Mouse (Mus musculus) cortical plate, adult 2 months (tissue): ENCODE results near the gene Cspg4. TPM values are rescaled to one million over a fixed set of nuclear protein-coding genes. Genes with fewer than 3 reads are reported as not detected.
"Not testable (repeated sequence)": the region's sequence is repeated elsewhere in the genome, so short reads cannot be mapped to it uniquely, and the experiment has no call there.

Experiments
- H3K27ac ChIP-seq: fragments of 200-500 bp; 2 replicates; pipeline ENCODE4 v1.5.1; 2012; ENCODE audit warnings: low read length, control low read depth, inconsistent platforms; ENCODE audit not compliant: insufficient read depth
- H3K4me1 ChIP-seq: fragments of 200-500 bp; 2 replicates; pipeline ENCODE4 v1.6.1; 2011; ENCODE audit warnings: low read length; ENCODE audit not compliant: control insufficient read depth, insufficient read depth
- H3K4me3 ChIP-seq: fragments of 200-500 bp; 2 replicates; pipeline ENCODE4 v1.5.1; 2011; ENCODE audit warnings: mild to moderate bottlenecking, low read length, control low read depth; ENCODE audit not compliant: insufficient read depth
- CTCF ChIP-seq: fragments of 200-500 bp; IDR thresholded peaks from 2 replicates; pipeline ENCODE4 v1.5.1; 2011; ENCODE audit warnings: mild to moderate bottlenecking, control low read depth, low read length; ENCODE audit not compliant: insufficient read depth; ENCODE audit errors: extremely low read depth
- POLR2A ChIP-seq: fragments of 200-500 bp; IDR thresholded peaks from 2 replicates; pipeline ENCODE4 v1.6.1; 2011; ENCODE audit warnings: mild to moderate bottlenecking, low read length, control low read depth; ENCODE audit not compliant: insufficient read depth; ENCODE audit errors: extremely low read depth
- polyA plus RNA-seq: library from polyadenylated mRNA; depleted of rRNA; stranded (reverse); fragments of >200 nt; gene quantifications from 2 replicates; pipeline ENCODE4 v1.2.3, GENCODE M21; 2012; rRNA removed

Cspg4 gene
- polyA plus RNA-seq, 1 experiment: 12.5 TPM

- peak within 1 kb of the TSS; percentile 51 for H3K27ac ChIP-seq
- peak within 1 kb of the TSS; percentile 35 for H3K4me3 ChIP-seq
- TF ChIP-seq CTCF: peak; percentile 48
- no peak for TF ChIP-seq POLR2A
- H3K4me1 ChIP-seq: no peaks in the 10 kb centered on the region
Measured at GRCm38 (mm10) chr9:56928041-56928811, 63.4 kb downstream of the Cspg4 start, which contains the start of gene Snx33. Gene Snx33 (minus strand): TSS chr9:56928371.

GRCm38 (mm10) chr9:56929496-56929895, 64.7 kb downstream of the Cspg4 start:
- TF ChIP-seq POLR2A: no peak
- TF ChIP-seq CTCF: no peak
- no peak overlapping the region for H3K27ac ChIP-seq
- H3K4me1 ChIP-seq: no peaks in the 10 kb centered on the region
- H3K4me3 ChIP-seq: no peak overlapping the region

DNA sequence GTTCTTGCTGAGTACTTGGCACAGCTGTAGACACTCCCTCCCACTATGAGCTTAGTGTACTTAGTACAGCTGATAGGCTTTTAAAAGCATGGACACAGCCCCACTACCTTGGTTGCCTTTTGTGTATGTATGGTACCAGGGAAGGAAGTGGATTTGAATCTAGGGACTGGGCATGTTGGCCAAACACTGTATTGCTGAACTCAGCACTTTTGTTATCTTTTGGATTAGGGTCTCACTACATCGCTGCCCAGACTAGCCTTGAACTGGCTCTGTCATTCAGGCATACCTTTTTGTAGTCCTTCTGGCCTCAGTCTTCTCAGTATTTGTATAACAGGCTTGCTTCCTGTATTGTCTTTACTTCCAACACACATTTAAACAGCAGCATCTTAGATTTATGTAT, 65.7 kb downstream of the Cspg4 start:
- no peaks in the 10 kb centered on the region for H3K4me1 ChIP-seq
- no peak for TF ChIP-seq POLR2A
- no peak for TF ChIP-seq CTCF
- no peak overlapping the region for H3K4me3 ChIP-seq

GRCm38 (mm10) chr9:56936861-56937222, 72.0 kb downstream of the Cspg4 start:
- no peak overlapping the region for H3K27ac ChIP-seq
- TF ChIP-seq CTCF (no peak), POLR2A (no peak)
- H3K4me3 ChIP-seq: peak overlapping the region; percentile 67
- peaks cover 3% of the 10 kb centered on the region for H3K4me1 ChIP-seq

More for the DNA sequence above, 65.7 kb downstream of the Cspg4 start:
- H3K27ac ChIP-seq: no peak overlapping the region

- H3K4me3 ChIP-seq: peak within 1 kb of the TSS; percentile 67
- H3K4me1 ChIP-seq: peaks cover 3% of the 10 kb centered on the region
- no peak for TF ChIP-seq CTCF
- TF ChIP-seq POLR2A: peak; percentile 47; the same call in 1 of the 2 replicates
- peak within 1 kb of the TSS; percentile 85 for H3K27ac ChIP-seq
Measured at GRCm38 (mm10) chr9:56937223-56938160, 72.7 kb downstream of the Cspg4 start, which contains the start of gene Imp3. Gene Imp3 (plus strand): TSS chr9:56937475.

GRCm38 (mm10) chr9:56938374-56938773, 73.5 kb downstream of the Cspg4 start:
- H3K27ac ChIP-seq: no peak overlapping the region
- TF ChIP-seq POLR2A (no peak), CTCF (no peak)
- peak overlapping the region; percentile 67 for H3K4me3 ChIP-seq
- H3K4me1 ChIP-seq: peaks cover 3% of the 10 kb centered on the region

GRCm38 (mm10) chr9:56947481-56947880, 82.6 kb downstream of the Cspg4 start:
- peak; percentile 64 for TF ChIP-seq CTCF
- H3K27ac ChIP-seq, H3K4me3 ChIP-seq, H3K4me1 ChIP-seq: not testable (repeated sequence)

- not testable (repeated sequence) for H3K4me3 ChIP-seq, H3K27ac ChIP-seq, H3K4me1 ChIP-seq
Measured at GRCm38 (mm10) chr9:56948699-56949098, 83.9 kb downstream of the Cspg4 start.

Other genes starting within 250 kb of the Cspg4 start
- 465 and 476 TPM in 2 replicates for gene Lingo1, start 68.6 kb upstream of the Cspg4 start, polyA plus RNA-seq
- 0.11 and 0.38 TPM in 2 replicates for gene Odf3l1, start 354 bp upstream of the Cspg4 start, polyA plus RNA-seq
- 6.4 and 7.4 TPM in 2 replicates for gene Snx33, start 63.3 kb downstream of the Cspg4 start, polyA plus RNA-seq
- gene Imp3, start 72.4 kb downstream of the Cspg4 start, polyA plus RNA-seq: 84.9 and 86.0 TPM in 2 replicates
- 15.7 and 16.0 TPM in 2 replicates for gene Snupn, start 85.8 kb downstream of the Cspg4 start, polyA plus RNA-seq
- 23.9 TPM in 2 replicates for gene Ptpn9, start 129.9 kb downstream of the Cspg4 start, polyA plus RNA-seq
- 25.1 and 27.8 TPM in 2 replicates for gene Sin3a, start 207.0 kb downstream of the Cspg4 start, polyA plus RNA-seq